Mouse (Mus musculus) lung, postnatal 0 days (tissue): ENCODE measurements around the gene Nod1.

Source experiments
- CTCF ChIP-seq: IDR thresholded peaks from 2 replicates; pipeline ENCODE4 v1.5.1; 2016; ENCODE audit warnings: antibody characterized with exemption, mild to moderate bottlenecking
- EP300 ChIP-seq: IDR thresholded peaks from 2 replicates; pipeline ENCODE4 v1.6.1; 2016; ENCODE audit warnings: antibody characterized with exemption, mild to moderate bottlenecking, control low read depth

DNA sequence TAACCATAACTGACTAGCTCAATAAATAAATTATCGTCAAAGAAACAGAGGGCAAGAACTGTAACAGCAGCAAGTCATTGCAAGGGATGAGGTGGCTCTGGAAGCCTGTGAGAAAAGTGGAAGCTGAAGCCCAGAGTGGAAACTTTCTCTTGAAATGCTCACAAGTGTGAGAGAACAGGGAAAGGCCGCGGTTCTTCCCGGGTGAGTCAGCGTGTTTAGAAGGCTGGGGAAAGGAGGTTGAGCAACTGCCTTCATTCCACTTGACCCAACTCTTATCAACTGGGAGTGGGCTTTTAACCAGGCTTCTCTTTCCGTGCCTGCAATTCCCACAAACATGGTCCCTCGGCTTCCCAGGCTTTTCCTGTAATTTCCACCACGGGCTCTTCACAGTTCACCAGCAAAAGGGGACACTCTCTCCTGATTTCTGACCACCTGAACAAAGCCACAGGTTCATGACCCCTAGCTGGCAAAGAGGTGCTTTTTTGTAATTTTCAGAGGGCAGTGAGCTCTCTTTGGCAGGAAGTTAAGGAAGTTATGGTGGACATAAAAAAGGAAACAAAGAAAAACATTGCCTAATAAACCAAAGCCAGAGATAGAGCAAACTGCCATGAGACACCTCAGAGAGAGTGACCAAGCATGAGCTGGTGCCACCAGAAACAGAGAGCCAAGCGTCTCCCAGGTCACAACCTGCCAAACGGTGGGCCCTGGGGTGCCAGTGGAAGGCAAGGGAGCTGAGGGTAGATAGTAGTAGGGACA, 17.6 kb downstream of the Nod1 start:
- TF ChIP-seq CTCF: no peak
- peak; percentile 80 for TF ChIP-seq EP300
